Mouse (Mus musculus): ENCODE results near the gene Frmd8.
A peak's percentile ranks its signal among the peaks of the same experiment; 100 is the strongest.

The Frmd8 gene

DNA sequence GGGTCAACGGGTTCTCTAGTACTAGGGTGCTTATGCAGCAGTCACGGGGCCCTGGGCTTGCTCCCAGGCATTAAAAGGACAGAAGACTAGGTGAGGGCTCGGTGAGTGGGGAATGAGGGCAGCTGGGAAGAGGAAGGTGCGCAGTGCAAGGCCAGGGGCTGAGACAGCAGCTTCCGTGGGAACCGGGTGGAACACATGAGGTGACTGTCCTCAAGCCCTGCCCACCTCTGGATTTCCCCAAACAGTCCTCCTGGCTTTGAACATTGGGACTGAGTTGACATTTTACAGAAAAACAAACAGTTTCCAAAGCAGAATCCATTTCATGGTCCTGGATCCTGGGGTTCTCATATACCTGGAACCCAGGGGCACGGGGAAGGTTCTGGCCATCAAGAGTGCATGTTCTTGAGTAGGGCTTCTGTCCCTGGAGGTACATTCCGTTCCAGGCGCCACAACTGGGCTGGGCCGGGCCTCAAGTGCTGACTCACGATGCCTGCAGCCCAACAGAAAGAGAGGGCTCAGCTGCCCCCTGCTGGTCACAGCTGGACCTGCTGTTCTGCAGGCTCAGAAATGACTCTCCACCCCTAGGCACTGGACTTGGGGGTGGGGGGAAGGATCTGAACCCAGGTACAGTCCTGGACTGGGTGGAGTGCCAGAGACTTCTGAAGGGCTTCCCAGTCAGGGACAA, 25.1 kb downstream of the Frmd8 start:
- peak; percentile 80 to 95 for DNase-seq (ENCODE audit: low spot score in 2 of 2)

DNA sequence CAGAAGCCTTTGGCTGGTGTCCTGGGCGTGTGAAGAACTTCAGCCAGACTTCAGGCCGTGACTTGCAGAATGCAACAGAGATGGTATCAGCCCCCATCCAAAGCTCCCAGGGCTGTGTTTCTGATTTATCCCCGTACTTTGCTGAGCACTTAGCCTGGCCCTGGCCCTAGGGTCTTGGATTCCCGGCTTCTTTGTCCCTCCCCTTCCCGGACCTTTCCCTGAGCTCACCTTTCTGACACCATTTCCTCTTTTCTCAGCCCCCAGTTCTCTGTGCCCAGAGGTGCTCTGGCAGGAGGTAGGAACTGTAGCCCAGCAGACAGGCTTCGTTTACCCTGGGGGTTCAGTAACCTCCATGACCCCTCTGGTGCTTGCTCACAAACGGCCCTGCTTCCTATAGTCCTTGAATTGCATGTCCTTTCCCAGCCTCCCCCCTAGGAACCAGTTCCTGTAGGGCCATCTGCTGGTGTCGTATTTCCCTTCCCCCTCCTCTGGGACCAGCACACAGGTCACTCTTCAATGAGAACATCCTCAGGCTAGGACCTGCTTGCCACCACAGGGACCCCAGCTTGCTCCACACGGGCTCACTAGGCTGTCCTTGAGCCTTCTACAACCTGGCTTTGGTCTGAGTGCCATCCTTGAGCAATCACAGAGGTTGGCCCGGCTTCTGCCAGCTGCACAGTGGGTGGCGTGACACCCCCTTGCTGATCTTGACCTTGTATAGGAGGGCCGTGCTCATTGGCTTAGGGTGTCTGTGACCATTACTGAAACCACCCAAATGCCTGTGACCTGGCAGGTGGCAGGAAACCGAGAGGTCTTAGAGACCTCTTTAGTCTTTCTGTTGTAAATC, 26.0 kb downstream of the Frmd8 start:
- no peak for DNase-seq (ENCODE audit: low spot score in 2 of 2)

DNA sequence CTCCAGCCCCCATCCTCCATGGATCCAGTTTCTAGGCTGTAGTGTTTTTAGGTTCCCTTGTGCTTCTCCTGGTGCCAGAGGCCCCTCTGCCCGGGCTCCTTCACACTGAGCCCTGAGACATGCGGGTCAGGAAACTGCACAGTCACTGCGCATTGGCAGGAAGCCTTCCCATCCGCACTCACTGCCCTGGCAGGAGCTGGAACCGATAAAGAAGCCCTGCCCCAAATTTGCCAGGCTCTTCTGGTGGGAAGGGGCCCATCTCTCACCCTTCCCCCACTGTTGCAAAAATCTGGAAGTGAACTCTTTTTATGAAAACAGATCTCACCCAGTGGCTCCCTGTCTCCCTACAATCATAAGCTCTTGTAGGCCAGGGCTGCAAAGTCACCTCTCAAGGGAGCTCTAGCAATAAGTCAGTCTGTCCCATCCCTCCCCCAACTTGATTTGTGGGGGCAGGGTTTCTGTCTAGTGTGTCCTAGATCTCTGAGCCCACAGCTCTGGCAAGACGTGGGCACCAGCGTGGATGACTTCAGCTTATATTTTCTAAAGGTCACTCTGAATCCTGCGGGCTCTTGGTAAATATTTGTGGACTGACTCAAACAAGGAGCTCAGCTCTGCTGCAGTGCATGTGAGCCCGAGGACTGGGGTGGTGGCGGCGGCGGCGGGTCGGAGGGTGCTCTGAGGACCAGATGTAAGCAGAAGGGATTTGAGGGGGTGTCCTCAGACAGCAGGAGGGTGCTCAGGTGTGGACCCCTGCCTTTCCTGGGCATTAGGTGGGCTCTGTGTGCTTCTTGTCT, 26.8 kb downstream of the Frmd8 start:
- peak in 1 of 2 experiments; percentile 70 for DNase-seq (ENCODE audit: low spot score in 2 of 2)

DNA sequence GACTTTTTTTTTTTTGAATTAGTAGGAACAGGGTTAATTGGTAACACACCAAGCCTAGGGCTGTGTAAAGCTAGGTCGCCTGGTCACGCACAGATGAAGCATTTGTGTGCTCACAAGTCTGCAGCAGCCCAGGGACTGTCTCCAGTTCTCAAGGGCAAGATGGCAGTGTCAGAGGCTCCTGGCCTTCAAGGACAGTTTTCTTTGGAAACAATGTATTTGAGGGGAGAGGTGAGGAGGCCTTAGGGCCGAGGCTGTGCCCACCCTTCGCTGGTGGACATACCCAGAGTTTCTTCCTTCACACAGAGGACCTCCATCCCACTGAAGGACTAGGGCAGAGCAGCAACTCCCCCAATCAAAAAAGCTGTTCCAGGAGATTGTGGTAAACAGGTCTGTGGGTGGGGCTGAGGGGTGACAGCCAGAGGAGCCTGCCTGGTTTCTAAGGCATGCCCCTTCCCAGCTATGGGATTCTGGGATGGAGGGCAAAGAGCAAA, 27.7 kb downstream of the Frmd8 start:
- DNase-seq (ENCODE audit: low spot score in 2 of 2) = no peak

DNA sequence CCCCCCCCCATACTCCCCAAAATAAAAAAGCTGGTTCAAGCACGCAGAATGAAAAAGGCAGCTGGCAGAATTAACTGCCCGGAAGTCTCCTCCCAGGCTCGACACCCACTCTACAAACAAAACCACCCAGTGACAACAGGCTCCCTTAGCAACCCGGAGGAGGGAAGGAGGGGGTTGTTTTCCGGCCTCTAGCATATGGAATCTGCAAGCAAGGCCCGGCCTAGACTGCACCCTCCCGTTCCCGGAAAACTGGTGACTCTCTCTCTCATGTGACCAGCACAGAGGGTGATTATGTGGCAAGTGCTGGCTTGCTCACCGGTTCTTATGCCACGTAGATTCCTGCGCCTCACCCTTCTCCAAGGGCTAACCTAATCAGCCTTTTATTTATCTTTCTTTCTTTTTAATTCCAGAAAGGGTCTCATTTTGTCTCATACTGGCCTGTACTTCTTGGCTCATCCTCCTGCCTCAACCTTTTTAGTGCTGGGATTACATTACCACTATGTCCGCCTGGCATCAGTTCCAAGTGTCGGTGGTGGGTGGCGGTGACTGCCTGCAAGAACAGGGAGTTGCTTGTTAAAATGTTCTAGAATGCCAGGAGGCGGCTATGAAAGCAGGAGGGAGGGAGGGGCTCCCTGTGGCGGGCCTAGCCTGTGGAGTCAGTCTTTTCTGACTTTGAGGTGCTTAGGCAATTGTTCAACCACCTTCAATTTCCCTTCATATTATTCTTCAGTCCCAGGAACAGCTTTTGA, 28.3 kb downstream of the Frmd8 start:
- peak; percentile 91 to 96 for DNase-seq (ENCODE audit: low spot score in 2 of 2)

DNA sequence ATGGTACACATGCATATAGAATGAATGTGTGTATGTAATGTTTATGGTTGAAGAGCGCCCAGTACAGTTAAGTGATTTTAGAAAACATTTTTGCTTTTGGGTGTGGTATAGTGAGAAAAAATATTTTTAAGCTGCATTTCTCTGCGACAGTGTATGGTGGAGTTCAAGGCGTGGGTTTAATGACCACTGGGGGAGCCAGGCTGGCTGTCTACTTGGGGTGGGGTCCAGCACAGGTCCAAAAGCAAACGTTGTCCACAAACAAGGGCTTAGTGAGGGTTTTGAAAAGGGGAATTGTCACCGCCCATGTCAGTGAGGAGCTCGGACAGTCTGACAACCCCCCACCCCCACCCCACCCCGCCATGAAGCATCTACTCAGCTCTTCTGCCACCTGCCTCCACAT, 28.9 kb downstream of the Frmd8 start:
- DNase-seq (ENCODE audit: low spot score in 2 of 2) = peak in 1 of 2 experiments; percentile 69

DNA sequence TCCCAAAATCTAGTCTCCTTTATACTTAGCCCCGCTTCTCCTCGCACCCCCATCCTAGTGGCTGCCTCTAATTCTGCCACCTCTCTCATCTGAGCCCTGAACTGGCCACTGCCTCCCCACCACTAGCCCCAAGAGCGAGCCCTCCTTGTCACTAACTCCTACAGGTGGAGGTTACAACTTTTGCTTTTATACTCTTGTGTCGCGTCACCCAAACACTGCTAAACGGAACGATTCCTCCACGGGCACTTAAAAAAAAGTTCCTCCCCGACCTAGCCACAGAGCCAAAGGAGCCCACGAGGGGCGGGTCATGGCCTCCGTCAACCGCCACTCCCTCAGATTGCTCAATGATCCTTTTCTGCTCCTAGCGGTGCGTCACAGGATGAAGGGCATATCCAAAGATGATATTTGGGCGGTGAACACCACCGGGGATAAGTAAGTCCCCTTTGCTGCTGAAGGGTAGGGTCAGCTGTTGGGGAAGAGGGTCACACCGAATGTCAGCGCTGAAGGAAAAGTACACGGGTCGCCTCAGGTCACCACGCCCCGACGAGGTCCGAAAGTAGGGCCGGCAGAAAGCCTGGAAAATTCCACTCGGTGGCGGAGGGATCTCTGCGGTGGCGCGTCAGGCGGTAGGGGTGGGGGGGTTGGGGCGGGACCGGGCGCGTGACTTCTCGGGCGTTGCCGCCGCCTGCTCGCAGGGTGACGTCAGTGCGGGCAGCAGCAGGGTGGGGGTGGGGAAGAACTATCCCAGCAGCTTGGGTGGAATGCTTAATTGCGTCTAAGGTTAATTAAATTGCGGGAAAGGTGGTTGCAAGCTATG, 29.5 kb downstream of the Frmd8 start:
- DNase-seq (ENCODE audit: low spot score in 2 of 2) = peak; percentile 75 to 92

DNA sequence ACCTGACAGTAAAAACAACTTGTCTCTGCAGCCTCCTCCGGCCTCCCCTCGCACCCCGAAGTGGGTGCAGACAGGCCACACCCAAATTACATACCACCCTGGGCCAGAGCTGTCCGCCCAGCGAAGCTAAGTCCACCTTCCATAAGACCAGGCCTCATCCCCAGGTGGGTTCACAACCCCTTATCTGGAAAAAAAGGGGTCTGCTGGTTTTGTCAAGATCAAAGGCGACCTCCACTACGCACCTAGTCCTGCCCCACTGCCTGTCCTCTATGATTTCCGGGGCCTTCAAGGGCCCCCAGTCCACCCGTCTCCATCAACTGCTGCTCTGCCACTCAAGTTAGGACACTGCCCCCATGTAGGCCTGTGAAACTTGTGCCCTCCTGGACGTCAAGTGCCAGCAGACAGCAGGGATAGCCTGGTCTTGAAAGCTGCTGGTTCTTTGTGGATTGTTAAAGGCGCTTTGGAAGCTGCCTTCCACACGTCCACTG, 30.2 kb downstream of the Frmd8 start:
- no peak for DNase-seq (ENCODE audit: low spot score in 2 of 2)

DNA sequence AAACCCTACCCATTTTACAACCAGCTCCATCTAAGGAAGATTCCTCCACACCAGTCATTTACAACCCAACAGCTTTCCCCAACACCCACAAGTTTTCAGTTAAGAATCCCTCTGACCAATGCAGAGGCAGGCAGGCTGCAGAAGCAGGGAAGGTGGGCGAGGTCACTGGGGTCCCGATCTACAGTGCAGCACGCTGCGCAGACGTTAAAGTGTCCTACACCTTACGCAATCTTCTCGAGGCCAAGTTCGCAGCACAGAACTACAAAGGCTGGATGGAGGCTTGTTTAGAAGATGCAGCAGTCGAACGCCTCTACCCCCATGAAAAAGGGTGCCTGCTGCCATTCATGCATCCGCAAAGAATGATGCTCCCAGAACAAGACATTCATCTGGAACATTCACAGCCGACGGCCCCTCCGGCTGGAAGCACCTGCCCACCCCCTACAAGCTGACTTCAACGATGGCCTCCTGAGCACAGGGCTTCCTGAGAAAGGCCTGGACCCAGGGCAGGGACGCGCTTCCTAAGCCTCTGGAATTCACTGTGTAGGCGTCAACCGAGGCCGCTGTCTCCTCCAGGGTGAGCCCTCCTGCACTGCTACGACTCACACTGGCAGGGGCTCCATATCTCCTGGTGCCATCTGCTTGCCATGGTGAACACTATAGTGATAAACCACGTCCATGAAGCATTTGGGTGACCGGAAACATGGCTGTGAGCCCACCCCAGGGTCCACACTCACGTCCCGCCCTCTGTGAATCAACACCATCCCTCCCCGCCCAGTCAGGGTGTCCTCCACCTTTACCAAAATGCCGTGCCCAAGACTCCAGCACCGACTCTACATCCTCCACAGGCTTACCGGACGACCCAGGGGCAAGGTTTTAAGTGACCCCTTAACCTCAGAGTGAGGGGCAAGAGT, 31.0 kb downstream of the Frmd8 start:
- no peak for DNase-seq (ENCODE audit: low spot score in 2 of 2)

DNA sequence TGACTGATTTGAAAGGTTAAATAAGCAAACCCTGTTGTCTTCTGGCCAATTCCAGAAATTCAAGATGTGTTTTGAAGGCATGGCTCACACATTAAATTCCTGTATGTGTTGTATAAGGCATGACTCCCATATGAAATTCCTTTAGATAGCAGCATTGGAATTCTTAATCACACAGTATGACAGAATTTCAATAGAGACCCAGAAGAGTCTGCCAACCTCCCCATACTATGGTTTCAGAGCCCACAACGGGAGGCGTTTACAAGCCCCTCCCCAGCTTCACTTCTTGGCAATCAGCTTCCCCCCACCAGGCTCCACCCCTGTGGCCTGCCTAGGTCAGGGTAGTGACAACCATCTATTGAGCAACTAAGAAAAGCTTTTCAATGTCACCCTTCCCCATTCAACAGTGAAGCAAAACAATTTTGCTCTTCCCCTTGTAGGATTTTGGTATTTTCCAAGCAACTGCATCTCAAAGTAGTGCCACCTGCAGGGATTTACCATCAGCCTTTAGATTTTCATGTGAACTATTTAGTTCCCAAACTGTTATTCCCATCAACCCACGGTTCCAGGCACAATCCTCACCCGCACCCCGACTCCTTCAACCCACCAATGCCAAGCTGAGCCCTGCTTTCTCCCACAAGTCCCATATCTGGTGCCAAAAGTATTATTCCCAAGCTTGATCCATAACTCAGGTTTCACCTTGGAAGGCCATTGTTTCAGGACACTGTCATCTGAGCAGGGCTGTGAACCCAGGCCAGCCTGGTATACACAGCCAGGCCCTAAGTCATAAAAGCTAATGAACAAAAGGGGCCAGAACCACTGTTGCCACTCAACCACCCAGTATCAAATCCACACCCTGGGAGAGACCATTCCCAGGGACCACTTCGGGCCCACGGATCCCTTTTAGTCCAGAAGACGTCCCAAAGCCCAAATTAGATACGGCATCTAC, 32.0 kb downstream of the Frmd8 start:
- no peak for DNase-seq (ENCODE audit: low spot score in 2 of 2)

DNA sequence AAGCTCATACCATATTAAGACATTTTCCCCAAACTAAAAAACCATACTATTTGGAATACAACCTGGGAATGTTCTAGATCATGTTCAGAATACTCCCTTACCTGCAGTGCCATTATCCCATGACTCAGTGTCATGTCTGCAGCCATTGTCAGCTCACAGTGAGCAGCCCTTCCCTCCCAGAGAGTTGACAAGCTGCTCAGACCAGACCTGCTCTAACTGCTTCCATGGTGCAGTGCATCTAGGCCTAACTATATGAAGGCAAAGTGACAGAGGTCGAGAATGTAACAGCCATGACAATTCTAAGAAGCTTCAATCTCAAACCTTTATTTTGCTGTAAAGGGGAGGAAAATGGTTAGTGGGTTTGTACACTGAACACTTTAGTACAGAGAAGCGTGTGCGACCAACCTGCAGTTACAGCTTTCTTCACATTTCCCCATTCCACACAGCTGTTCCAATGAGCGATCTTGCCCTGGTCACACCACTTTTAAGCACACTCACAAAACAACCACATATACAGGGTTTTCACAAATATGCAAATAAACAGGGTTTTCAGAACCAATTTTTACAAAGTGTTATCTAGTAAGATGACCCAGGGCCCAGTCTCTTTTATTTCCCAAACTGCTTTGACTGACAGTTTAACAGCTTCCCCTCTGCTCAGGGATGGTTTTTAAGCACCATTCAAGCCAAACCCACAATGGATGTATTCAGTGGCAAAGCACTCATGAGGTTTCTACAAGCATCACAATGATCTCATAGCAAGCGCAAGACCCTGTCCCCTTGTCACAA, 32.9 kb downstream of the Frmd8 start:
- no peak for DNase-seq (ENCODE audit: low spot score in 2 of 2)

DNA sequence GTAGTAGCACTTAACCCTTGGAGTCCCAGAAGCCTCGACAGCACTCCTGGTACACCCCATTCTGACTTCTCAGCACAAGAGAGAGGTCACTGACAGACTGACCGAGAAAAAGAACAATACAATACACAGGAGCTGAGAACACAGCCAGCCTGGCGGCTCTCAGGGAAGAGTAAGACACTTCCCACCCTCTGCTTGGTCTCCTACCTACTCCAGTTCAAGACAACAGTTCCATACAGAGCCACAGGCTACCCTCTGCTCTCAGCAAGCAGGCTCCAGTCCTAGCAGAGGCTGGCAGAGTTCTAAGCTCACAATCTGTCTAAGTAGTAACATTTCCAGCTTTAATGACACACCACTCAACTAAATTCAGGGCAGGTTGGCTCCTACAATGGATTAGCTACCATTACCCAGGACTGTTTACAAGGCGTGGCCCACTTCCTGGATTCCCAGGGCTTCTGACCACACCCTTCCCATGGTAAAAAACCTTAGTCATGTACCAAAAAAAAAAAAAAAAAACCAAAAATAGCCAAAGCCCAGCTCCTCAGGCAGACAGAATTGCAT, 33.6 kb downstream of the Frmd8 start:
- DNase-seq (ENCODE audit: low spot score in 2 of 2) = no peak

DNA sequence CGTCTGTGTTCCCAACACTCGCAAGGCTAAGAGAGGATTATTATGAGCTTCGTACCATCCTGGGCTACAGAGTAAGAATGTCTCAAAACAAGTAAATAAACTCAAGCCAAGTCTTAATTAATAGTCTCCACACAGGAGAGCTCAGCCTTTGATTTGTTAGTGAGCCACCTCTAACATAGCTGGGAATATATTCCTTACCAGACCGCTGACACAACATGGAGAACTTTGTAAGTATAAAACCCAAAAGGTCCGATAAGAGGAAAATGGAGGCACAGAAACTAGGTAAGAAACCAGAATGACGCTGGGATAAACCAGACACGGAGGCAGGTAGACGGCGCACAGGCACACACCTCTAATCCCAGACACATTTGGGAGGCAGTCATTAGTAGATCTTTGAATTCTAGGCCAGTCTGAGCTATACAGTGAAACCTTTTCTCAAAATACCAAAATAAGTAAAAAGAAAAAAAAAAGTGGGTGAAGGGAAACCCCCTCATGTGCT, 34.1 kb downstream of the Frmd8 start:
- no peak for DNase-seq (ENCODE audit: low spot score in 2 of 2)

DNA sequence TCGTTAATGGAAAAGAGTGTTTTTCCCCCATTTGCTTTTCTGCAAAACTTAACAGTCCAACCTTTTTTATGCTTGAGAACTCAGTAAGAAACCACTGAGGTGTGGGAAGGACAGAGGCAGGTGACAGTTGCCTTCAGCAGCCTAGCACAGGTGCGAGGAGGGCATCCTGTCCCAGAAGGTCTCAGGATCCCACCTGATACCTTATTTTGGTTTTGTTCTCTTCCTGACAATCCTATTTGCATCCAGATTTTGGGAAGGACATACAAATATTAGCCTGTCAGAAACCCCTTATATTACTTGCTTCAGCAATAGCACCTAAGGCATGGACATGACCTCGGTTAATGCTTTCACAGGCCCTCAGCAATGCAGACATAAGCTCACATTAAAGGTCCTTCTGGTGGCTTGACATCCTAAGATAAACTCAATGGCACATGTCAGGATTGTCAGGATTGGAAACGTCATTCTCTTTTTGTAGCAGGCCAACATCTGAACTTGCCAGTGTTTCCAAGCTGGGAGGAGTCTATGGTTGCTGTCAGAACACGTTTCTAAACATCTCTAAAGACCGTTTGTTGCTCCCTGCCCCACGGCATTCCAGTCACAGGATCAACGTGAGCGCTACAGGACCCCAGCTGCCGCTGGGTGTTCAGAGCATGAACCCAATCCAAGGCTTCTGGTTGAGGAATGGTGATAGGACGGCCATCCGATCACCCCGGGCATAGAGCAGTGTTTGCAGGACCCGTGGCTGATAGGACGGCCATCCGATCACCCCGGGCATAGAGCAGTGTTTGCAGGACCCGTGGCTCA, 34.8 kb downstream of the Frmd8 start:
- DNase-seq (ENCODE audit: low spot score in 2 of 2) = no peak

DNA sequence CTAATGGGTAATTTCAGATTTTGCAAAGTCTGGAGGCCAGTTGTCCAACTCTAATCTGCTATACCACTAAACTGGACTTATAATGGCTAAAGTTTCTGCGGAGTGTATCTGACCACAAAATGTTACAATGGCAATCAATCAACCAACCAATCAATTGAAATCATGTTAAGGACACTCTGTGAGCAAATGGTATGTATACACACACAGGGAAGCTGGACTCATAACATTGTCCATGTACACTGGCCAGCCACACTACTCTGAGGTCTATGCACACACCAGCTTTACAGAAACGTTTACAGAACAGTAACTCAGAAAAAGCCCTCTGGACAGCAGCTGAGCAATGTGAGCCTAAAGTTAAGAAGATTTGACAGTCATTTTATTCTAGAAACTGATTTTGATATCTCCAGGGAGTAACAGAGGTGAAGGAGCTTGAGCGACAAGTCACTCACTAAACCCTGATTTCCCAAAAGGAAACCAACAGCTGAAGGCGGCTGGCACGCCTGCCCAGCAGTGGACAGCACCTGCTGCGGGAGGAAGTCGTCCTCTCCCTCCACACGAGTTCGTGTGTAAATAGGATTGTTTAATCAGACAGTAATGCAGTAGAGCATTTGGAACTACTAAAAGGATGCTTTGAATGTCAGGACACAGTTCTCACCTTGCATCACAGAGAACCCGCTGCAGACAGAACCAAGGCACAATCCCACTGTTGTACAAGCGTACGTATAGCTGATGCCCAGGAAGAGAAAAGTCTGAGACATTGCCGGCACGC, 35.6 kb downstream of the Frmd8 start:
- DNase-seq (ENCODE audit: low spot score in 2 of 2) = no peak

DNA sequence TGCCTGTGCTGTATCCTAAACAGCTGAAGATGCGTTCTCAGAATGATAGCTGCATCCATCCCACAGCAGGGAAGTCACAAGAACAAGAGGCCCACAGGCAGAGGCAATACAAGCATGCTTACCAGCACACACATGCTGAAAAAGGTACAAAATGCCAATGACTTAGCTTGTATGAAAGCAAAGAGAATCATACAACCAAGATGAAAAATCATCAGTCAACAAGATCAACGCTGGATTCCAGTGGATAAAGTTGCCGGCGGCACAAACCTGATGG, 36.2 kb downstream of the Frmd8 start:
- DNase-seq (ENCODE audit: low spot score in 2 of 2) = no peak

Data from left cerebral cortex, adult 9 months (tissue).